Mouse (Mus musculus) lung, postnatal 4 days (tissue): ENCODE measurements around the gene Rfx2.

Experiments used
- DNase-seq, 2 experiments: peaks; one replicate each; pipeline ENCODE4 v3.0.0; 2021

Rfx2 gene

GRCm38 (mm10) chr17:56740788-56741160, 90.0 kb downstream of the Rfx2 start:
- DNase-seq = no peak

GRCm38 (mm10) chr17:56740118-56740787, 90.6 kb downstream of the Rfx2 start:
- no peak for DNase-seq

- no peak for DNase-seq
These were observed 92.6 kb downstream of the Rfx2 start for GRCm38 (mm10) chr17:56738221-56738620.

DNA sequence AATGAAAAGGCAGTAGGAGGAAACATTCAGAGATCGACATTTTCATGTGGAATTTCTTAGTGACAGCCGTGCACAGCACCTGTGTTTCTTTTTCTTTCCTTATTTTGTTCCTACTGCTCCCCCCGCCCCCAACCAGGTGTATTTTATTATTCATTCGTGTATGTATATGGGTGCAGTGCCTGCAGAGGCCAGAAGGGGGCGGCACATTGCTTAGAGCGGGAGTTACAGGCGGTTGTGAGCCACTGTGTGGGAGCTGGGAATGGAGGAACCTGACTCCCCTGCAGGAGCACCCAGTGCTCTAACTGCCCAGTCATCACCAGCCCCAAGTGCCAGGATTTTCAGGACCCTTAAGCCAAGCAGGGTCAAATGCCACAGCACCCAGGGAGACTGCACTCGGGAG, 94.3 kb downstream of the Rfx2 start:
- no peak for DNase-seq

- DNase-seq = no peak
These were observed 101.2 kb downstream of the Rfx2 start for GRCm38 (mm10) chr17:56729656-56730055.

- no peak for DNase-seq
These were observed 101.7 kb downstream of the Rfx2 start for GRCm38 (mm10) chr17:56729151-56729550.

- peak; percentile 69 to 86 for DNase-seq
These were observed 102.7 kb downstream of the Rfx2 start for GRCm38 (mm10) chr17:56728117-56728516.

- no peak for DNase-seq
These were observed 103.2 kb downstream of the Rfx2 start for GRCm38 (mm10) chr17:56727659-56728058.

- no peak for DNase-seq
These were observed 103.7 kb downstream of the Rfx2 start for GRCm38 (mm10) chr17:56727029-56727649.
